Comparison of ENCODE assay signal across 10 mouse cellular contexts in the genomic region with DNA sequence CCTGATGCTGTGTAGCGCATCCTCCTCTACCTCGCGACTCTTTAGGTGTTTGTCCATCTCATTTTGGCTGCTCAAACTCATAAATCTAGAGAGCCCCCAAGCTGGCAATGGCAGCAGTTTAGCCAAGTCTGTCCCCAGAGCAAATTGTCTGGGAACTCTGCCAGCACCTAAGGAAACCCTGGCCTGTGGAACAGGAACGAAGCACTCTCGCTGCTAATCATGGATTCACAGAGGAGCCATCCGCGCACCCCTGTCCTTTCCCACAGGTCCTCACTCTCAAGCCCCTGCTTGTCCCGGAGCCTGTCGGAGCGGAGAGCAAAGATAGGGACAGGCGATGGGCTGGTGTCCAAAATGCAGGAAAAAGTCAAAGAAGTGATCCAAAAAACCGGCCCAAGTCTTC.
A peak's percentile ranks its signal among the peaks of the same experiment; 100 is the strongest.
DNase-seq lines count a peak whose midpoint lies in the region; ATAC-seq and TF ChIP-seq lines count a peak whose summit lies in the region.
"Had no signal": no experiment of that assay in that cellular context is flagged by ENCODE, and none has a peak within 500 bp of the region (broad histone marks: within the 10 kb centered on the region; RNA-seq: fewer than 3 reads in every experiment).

No protein-coding gene starts in this region.

- 61% methylated on average over 12 of the region's 12 CpGs for WGBS in kidney, adult 2 months
- 58% methylated on average over 12 of the region's 12 CpGs for WGBS in kidney, embryonic 16.5 days

- no peak for ATAC-seq in kidney, embryonic 16.5 days (ENCODE audit: low FRiP score, low TSS enrichment)
- ATAC-seq in megakaryocyte progenitor cell, adult 5-6 weeks (replicated peaks; ENCODE audit: poor library complexity): no peak

- no peaks in the 10 kb centered on the region for H3K9me3 ChIP-seq in kidney, embryonic 16.5 days (ENCODE audit: low read length)
- H3K9me3 ChIP-seq: hindbrain, embryonic 12.5 days; limb, embryonic 12.5 days had no signal

- no peak overlapping the region for H3K27ac ChIP-seq in kidney, adult 2 months (ENCODE audit: insufficient read depth, low read depth, low read length)
- H3K27ac ChIP-seq in kidney, embryonic 16.5 days (ENCODE audit: low read length): no peak overlapping the region
- H3K27ac ChIP-seq: hindbrain, embryonic 12.5 days; limb, embryonic 12.5 days had no signal

- H3K4me3 ChIP-seq in kidney, adult 2 months (ENCODE audit: insufficient read depth, low read depth, low read length): no peak overlapping the region
- H3K4me3 ChIP-seq in kidney, embryonic 16.5 days (ENCODE audit: low read length): no peak overlapping the region
- H3K4me3 ChIP-seq: hindbrain, embryonic 12.5 days; limb, embryonic 12.5 days had no signal

- peak; percentile 19 for DNase-seq in kidney, adult 2 months
- DNase-seq in NIH3T3 (ENCODE audit: low read depth): peak; percentile 38
- DNase-seq in cerebellum, adult 18-20 months: peak; percentile 47 to 51
- DNase-seq in heart, postnatal 14 days: peak; percentile 31 to 61
- DNase-seq in frontal cortex, postnatal 10 days (ENCODE audit: low spot score in 2 of 2): no peak
- DNase-seq in gastrocnemius, postnatal 36 days: no peak

- no peak overlapping the region for H3K9ac ChIP-seq in kidney, embryonic 16.5 days (replicated peaks; ENCODE audit: low read length)
- H3K9ac ChIP-seq: hindbrain, embryonic 12.5 days; limb, embryonic 12.5 days had no signal

- no peak overlapping the region for H3K4me2 ChIP-seq in kidney, embryonic 16.5 days (replicated peaks; ENCODE audit: low read depth, low read length)
- H3K4me2 ChIP-seq: hindbrain, embryonic 12.5 days; limb, embryonic 12.5 days had no signal

- H3K36me3 ChIP-seq in kidney, adult 2 months (ENCODE audit: control insufficient read depth, insufficient read depth, low read length): no peaks in the 10 kb centered on the region
- no peaks in the 10 kb centered on the region for H3K36me3 ChIP-seq in kidney, embryonic 16.5 days (ENCODE audit: insufficient read depth, low read length)
- H3K36me3 ChIP-seq: hindbrain, embryonic 12.5 days; limb, embryonic 12.5 days had no signal

- intact Hi-C loops in heart, postnatal 14 days (cut with DNase I): no loop called here
- intact Hi-C loops in gastrocnemius, postnatal 36 days (cut with DNase I): loop anchor here (5.0 to 10.0 kb wide), 2 partner anchors 190 to 1098 kb away; no protein-coding TSS in a partner anchor

- H3K27me3 ChIP-seq in kidney, adult 2 months (replicated peaks; ENCODE audit: control insufficient read depth, insufficient read depth, low read length): no peaks in the 10 kb centered on the region
- H3K27me3 ChIP-seq in kidney, embryonic 16.5 days (ENCODE audit: insufficient read depth, low read length): no peaks in the 10 kb centered on the region
- H3K27me3 ChIP-seq: hindbrain, embryonic 12.5 days; limb, embryonic 12.5 days had no signal

- no peak for TF ChIP-seq CTCF in kidney, adult 2 months (conservative IDR thresholded peaks at IDR 0.05; ENCODE audit: insufficient read depth, insufficient read length, low read depth, low read length)

- TF ChIP-seq POLR2A in kidney, adult 2 months (IDR thresholded peaks at IDR 0.05; ENCODE audit: low read depth, low read length): no peak

- H3K4me1 ChIP-seq in kidney, adult 2 months (ENCODE audit: control insufficient read depth, insufficient read depth, low read length): no peaks in the 10 kb centered on the region
- no peaks in the 10 kb centered on the region for H3K4me1 ChIP-seq in kidney, embryonic 16.5 days (ENCODE audit: insufficient read depth, low read length)

Comparison
In these comparisons a context has a peak if more than half of its experiments do, and no peak if none do; other contexts are left out.
1. DNase-seq: peak in kidney, adult 2 months (single experiment), NIH3T3 (single experiment), cerebellum, adult 18-20 months (2 of 2) and heart, postnatal 14 days (2 of 2); none in frontal cortex, postnatal 10 days (0 of 2) and gastrocnemius, postnatal 36 days (0 of 2).